Mouse (Mus musculus) T-cell, adult 2 months (primary cell): ENCODE measurements around the gene Fcrl1.
A peak's percentile ranks its signal among the peaks of the same experiment; 100 is the strongest.
"Not testable (repeated sequence)": the region's sequence is repeated elsewhere in the genome, so short reads cannot be mapped to it uniquely, and the experiment has no call there.

ENCODE experiments used
- DNase-seq: peaks from one replicate; pipeline ENCODE4 v3.0.0; 2022; ENCODE audit warnings: low spot score

Fcrl1 gene

GRCm38 (mm10) chr3:87376195-87377165 lies at the start of gene Fcrl1:
Gene Fcrl1, plus strand, starts transcription at chr3:87376387.
- DNase-seq: peak; percentile 7

DNA sequence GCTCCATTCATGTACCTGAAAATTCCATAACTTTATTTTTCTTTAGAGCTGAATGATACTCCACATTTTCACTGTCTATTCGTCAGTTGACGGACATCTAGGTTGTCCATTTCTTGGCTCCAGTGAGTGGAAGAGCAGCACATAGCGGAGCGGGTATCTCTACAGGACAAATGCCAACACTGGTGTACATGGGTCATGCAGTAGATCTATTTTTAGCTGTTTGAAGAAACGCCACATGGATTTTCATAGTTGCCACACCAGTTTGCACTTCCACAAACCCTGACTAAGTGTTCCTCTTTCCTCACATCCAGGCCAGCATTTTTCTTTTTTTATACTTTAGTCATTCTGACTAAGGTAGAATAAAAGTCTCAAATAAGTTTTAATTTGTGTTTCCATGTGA lies 38.3 kb upstream of the Fcrl1 start:
- DNase-seq: no peak

DNA sequence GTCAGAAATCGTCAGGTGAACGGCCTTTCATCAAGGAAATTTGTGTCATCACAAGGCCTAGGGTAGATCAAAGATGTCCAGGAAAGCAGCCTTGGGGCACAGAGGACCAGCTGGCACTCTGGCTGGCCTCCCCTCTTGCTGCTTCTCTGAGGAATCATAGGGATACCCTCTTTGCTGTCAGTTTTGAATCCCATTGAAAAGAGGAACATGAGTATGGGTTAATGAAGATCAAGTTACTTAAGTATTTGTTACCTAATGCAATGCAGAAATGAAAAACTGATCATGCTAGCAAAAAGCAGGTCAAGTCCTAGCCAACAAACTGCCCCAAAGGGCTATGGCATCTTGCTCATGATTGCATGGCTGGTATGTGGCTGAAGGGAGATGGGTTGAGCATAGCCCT lies 25.2 kb upstream of the Fcrl1 start:
- DNase-seq: not testable (repeated sequence)

- DNase-seq: no peak
Measured at GRCm38 (mm10) chr3:87357581-87357980, 18.6 kb upstream of the Fcrl1 start, which contains the start of gene Cd5l. Gene Cd5l, plus strand, starts transcription at chr3:87357881.

DNA sequence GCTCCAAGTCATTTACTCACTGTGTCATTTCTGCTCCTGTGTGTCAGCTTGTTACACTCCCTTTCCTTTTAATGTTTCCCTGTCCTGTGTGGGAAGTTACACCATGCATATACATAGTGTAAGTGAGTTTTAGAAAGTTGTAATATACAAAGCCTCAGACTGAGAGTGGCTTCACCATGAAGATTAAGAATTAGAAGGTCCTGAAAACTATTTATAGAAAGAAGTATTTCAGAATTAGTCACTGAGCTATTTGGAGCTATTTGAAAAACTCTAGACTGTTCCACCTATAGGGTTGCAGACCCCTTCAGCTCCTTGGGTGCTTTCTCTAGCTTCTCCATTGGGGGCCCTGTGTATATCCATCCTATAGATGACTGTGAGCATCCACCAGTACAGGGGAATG lies 17.0 kb upstream of the Fcrl1 start:
- no peak for DNase-seq

DNA sequence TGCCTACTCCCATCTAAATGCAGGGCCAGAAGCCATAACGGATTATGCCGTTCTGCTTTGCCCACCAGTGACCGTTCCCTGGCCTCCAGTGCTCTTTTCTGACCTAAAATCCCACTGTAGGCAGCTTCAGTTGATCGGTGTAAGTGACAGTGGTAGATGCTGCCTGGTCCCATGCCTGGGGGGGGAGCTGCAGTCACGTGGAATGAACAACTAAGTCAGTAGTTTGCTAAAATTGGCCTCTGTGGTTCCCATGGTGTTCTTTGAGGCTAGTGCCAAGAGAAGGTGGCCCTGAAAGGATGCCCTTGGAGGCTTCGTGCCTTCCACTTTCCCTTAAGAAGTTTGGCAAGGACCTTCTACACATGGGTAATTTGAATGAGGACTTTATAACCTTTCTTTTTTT lies 15.7 kb upstream of the Fcrl1 start:
- DNase-seq: no peak

- DNase-seq: no peak
Measured at GRCm38 (mm10) chr3:87365691-87366090, 10.5 kb upstream of the Fcrl1 start.

- DNase-seq: no peak
Measured at GRCm38 (mm10) chr3:87367511-87367910, 8.7 kb upstream of the Fcrl1 start.

DNA sequence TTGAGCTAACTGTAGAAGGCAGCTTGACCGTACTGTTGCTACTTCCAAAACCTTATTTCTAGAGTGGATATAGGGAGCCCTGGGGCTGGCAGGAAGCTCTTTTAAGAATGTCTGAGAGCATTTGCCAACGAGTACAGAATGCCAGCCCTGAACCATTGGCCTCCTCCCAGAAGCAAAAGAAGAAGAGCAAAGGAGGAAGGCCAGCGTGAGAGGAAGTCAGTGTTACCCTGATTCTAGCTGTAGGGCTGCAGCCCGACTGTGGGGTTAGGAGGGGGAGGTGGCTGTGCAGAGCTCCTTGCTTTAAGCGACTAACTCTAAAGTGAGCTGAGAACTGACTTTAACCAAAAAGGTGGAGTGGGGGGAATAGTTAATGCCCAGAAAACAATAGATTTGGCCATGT lies 7.0 kb upstream of the Fcrl1 start:
- DNase-seq: no peak

DNA sequence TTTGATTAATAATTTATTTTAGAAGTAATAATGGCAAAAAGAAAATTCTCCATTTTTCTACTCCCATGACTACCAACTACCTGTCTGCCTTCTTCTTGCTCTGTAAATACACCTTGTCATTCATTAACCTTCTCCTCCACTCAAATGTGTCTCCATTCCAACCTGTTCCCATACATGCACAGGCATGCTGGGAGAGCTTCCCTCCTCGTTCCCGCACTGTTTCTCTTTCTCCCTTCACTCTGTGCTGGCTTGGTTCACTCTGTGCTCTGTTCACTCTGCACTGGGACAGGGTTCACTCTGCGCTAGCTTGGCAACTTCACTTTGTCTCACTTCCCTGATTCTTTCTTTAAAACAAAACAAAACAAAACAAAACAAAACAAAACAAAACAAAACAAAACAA lies 1.0 kb downstream of the Fcrl1 start:
- DNase-seq: no peak

- no peak for DNase-seq
Measured at GRCm38 (mm10) chr3:87377719-87378118, 1.5 kb downstream of the Fcrl1 start.

GRCm38 (mm10) chr3:87379641-87380315 lies 3.6 kb downstream of the Fcrl1 start:
- DNase-seq: not testable (repeated sequence)

DNA sequence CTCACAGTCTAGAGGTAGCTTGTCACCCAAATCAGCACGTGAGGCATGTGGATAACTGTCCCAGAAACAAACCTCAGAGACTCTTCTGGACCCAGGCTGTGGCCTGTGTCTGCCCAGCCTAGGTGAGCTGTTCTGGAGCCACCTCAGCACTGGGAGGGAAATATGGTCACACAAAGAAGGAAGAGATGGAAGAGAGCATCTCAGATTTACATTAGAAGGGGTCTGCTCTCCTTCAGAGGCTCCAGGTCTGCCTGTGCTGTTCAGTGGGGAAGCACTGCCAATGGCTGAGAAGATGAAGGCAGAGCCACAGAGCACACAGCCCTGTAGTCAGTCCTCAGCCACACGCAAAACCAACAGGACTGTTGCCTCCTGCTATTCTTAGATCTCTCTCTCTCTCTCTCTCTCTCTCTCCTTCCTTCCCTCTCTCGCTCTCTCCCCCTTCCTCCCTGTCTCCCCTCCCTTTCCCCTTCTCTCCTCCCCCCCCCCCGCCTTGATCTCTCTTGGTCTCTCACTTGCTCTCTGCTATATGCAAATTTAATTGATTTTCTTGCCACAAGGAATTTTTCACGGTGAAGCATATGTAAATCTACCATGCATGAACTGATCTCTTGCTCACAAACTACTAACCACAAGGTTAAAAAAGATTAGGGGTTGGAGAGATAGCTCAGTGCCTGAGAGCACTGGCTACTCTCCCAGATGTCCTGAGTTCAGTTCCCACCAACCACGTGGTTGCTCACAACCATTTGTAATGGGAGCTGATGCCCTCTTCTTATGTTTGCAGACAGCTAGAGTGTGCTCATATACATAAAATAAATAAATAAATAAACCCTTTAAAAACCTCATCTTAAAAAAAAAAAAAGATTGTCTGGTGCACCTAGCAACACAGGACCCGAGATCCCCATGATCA lies 5.9 kb downstream of the Fcrl1 start:
- no peak for DNase-seq

- no peak for DNase-seq
Measured at GRCm38 (mm10) chr3:87383308-87383707, 7.1 kb downstream of the Fcrl1 start.

DNA sequence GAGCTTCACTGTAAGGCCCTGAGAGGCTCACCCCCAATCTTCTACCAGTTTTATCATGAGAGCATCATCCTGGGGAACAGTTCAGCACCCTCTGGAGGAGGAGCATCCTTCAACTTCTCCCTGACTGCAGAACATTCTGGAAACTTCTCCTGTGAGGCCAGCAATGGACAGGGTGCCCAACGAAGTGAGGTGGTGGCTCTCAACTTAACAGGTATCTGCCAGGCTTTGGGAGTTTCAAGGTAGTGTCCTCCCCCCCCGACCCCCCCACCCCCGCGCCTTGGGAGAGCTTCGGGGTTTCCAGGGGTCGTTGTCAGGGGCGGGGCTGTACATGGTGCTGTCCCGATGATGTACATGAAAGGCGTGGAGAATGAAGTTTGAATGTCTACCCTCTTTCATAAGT lies 8.9 kb downstream of the Fcrl1 start:
- DNase-seq: no peak

DNA sequence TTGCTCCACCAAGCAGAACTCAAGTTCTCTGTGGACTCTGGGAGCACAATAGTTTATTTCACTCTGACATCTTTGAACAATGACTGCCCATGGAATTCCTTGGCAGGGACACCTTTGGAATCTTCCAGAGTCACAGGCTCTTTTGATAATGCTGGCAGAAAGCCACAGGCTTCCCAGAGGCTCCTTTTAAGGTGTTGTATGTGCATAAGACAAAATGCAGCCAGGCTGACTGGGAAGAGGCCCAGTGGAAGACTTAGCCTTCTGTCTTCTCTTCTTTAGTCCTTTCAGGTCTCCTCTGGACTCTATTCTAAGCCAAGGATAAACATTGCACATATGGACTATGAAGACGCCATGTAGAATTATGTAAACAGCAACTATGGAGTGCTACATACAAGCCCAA lies 14.7 kb downstream of the Fcrl1 start:
- no peak for DNase-seq

GRCm38 (mm10) chr3:87398809-87399208 lies 22.6 kb downstream of the Fcrl1 start:
- DNase-seq: no peak

DNA sequence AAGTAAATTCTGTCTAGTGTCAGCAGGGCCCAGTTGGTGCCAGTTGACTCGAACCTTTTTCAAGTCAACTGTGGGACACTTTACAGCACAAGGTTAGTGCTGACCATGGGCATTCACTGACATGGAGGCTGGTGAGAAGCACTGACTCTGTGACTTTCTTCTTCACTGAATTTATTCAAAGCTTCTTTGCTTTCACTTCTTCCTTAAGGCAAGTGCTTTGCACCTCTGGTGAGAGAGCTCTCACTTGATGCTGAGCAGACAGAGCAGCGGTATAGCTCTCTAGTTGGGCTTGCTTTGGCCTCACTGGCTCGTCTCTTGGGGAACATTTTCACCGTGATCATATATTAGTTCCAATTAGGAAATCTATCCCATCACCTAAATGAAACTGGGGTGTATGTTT lies 23.7 kb downstream of the Fcrl1 start:
- DNase-seq: no peak

DNA sequence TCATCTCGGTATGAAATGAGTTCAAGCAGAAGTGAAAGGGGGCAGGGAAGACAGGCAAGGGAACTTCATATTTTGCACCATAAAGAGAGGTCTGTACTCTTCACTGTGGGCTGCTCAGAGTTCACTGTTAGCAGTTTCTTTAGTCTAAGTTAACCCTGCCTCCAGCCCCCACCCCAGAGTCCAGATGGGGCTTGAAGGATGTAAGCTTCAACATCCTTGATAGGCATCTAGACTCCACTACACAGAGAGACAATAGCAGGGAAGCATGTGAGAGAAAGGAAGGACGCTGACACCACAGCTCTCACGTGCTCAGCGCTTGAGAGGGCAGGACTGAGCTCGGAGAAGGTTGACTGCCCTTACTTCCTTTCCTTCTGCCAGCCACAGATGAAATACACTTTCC lies 25.1 kb downstream of the Fcrl1 start:
- peak; percentile 47 for DNase-seq

- DNase-seq: peak; percentile 59
Measured at GRCm38 (mm10) chr3:87408171-87408570, 32.0 kb downstream of the Fcrl1 start.

GRCm38 (mm10) chr3:87409196-87409935 lies 33.2 kb downstream of the Fcrl1 start:
- no peak for DNase-seq
